Mouse (Mus musculus) gastrocnemius, postnatal 25 days (tissue): ENCODE measurements around the gene Msi1. TPM values are rescaled to one million over a fixed set of nuclear protein-coding genes. Genes with fewer than 3 reads are reported as not detected.
A peak's percentile ranks its signal among the peaks of the same experiment; 100 is the strongest.
"Not testable (repeated sequence)": the region's sequence is repeated elsewhere in the genome, so short reads cannot be mapped to it uniquely, and the experiment has no call there.

Source experiments
- DNase-seq: peaks from one replicate; pipeline ENCODE4 v3.0.0; 2022
- total RNA-seq, 2 experiments: library from RNA; stranded (reverse); gene quantifications; 1 replicate in 1 of 2; 2 replicates in 1 of 2; pipeline ENCODE4 v1.2.3; 2021

Msi1 gene
- total RNA-seq, 2 experiments from 2014 or later, result 0.29 to 0.61 TPM

DNA sequence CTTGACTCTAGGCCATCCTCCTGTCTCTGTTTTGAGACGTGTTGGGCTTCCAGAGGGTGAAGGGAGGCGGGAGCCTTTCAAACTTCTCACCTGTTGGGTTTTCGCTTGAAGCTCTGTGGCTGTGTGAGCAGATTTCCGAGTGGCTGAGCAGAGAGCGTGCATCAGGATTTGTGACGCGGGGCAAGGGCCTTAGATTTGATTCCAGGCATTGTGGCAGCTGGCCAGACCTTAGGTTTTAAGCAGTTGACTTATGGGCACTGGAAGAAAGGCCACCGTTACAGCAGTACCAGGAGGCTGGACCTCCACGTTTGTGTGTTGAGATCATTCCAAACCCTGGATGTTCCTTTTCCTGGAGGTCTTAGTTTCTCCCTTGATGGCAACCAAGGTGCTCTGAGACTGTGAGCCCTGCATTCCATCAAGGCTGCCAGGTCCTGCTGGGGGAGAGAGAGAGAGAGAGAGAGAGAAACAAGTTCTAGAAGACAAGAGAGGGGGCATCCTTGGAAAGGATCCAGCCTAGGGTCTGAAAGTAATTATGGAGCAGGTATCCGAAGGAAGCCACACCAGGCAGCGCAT lies 5.0 kb downstream of the Msi1 start:
- no peak for DNase-seq

GRCm38 (mm10) chr5:115434853-115435754 lies 5.7 kb downstream of the Msi1 start:
- no peak for DNase-seq

GRCm38 (mm10) chr5:115435755-115436379 lies 6.5 kb downstream of the Msi1 start:
- DNase-seq, result no peak

DNA sequence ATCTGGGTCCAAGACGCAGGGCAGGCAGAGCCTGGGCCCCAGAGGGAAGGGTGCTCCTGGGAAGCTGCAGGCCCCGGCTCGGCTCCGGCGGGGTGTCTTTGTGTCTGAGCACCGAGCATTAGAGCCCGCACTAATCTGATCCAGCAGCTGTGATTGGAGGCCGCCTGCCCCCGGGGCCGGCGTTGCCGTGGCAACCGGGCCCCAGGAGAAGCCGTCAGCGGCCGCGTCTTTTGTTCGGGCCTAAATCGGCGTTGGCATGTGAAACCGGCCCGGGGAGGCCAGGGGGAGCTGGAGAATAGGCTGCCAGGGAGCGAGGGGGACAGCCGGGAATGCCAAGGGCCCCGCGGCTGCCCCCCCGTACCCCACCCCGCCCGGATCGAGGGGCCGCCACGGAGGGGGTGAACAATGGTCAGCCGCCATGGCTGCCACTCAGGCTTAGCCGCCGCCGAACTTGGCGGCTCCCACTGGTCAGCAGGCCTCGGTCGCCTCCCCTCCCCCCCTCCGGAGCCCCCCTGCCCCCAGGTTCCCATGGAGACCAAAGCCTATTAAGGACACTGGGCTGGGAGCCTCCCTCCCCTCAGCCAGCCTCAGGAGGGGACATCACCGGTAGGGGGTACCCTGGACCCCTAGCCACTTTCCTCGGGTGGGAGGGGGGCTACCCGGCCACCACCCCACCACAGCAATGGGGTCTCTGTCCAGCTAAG lies 7.2 kb downstream of the Msi1 start:
- DNase-seq, result peak; percentile 50

- no peak for DNase-seq
These were observed 8.0 kb downstream of the Msi1 start for GRCm38 (mm10) chr5:115437242-115437944.

DNA sequence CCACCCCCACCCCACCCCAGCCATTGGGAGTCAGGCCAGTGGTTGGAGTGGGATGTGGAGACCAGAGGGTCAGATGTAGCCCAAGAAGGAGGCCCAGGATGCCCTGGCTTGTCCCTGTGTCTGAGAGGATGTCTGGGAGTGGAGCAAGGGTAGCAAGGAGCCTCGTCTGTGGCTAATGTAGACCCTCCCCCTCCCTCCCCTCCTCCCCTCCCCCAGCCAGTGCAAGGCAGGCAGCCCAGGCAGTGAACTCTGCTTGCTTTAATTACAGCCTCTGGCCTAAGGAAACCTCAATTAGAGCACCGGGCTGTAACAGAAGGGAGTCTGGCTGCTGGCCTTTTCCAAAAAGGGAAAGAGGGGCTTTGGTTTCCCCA lies 8.5 kb downstream of the Msi1 start:
- no peak for DNase-seq

DNA sequence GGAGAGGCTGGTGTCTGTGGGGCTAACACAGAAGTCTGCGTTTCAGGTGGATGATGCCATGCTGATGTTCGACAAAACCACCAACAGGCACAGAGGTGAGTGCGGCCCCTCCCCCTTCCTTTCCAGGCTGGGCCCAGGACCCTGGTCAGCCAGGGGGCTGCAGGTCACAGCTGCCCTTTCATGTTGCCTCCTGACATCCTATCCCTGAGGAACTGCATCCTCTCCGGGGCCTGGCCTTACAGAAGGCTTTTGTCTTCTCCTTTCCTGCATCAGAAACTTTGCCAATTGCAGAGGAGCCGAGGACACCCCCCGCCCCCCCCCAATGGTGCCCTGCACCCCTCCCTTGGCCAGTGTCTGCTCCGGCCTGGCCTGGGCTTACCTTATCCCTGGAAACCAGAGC lies 9.3 kb downstream of the Msi1 start:
- DNase-seq, result no peak

GRCm38 (mm10) chr5:115441205-115441849 lies 11.9 kb downstream of the Msi1 start:
- DNase-seq, result peak; percentile 38

DNA sequence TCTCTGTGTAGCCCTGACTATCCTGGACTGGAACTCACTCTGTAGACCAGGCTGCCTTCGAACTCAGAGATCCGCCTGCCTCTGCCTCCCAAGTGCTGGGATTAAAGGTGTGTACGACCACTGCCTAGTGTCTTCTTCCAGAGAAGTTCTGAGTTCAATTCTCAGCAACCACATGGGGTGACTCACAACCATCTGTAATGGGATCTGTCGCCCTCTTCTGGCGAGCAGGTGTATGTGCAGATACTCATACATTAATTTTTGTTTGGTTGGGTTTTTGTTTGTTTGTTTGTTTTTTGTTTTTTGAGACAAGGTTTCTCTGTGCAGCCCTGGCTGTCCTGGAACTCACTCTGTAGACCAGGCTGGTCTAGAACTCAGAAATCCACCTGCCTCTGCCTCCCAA lies 13.3 kb downstream of the Msi1 start:
- DNase-seq, result not testable (repeated sequence)

DNA sequence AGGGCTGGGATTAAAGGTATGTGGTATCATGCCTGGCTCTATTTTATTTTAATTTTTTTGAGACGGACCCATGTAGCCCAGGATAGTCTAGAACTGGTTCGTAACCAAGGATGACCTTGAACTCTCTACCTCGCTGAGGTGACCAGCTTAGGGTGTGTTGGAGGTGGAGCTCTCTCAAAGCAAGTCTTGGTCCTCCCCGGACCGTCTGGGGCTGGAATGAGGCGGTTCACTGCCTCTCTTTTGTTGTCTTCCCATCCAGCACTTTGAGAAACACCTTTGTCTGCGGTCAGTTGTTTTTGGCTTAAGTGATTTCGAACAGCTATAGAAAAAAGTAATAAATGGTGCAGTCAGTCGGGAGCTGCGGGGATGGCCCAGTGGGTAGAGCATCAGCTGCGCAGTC lies 14.7 kb downstream of the Msi1 start:
- no peak for DNase-seq

GRCm38 (mm10) chr5:115447108-115447507 lies 17.7 kb downstream of the Msi1 start:
- no peak for DNase-seq

DNA sequence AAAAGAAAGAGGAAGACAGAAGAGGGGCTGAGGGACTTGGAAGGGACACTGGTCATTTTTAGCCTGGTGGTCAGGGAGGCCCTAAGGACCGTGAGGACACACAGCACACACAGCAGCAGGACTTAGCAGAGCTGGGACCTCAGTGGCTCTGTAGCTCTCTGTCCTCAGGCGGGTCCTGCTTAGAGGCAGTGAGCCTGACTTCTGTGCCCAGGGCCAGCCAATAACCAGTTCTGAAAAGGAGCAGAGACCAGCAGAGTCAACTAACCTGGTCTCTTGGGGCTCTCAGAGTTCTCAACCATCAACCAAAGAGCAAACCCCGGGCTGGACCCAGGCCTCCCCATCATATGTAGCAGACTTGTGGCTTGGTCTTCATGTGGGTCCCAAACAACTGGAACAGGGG lies 19.8 kb downstream of the Msi1 start:
- DNase-seq, result no peak

DNA sequence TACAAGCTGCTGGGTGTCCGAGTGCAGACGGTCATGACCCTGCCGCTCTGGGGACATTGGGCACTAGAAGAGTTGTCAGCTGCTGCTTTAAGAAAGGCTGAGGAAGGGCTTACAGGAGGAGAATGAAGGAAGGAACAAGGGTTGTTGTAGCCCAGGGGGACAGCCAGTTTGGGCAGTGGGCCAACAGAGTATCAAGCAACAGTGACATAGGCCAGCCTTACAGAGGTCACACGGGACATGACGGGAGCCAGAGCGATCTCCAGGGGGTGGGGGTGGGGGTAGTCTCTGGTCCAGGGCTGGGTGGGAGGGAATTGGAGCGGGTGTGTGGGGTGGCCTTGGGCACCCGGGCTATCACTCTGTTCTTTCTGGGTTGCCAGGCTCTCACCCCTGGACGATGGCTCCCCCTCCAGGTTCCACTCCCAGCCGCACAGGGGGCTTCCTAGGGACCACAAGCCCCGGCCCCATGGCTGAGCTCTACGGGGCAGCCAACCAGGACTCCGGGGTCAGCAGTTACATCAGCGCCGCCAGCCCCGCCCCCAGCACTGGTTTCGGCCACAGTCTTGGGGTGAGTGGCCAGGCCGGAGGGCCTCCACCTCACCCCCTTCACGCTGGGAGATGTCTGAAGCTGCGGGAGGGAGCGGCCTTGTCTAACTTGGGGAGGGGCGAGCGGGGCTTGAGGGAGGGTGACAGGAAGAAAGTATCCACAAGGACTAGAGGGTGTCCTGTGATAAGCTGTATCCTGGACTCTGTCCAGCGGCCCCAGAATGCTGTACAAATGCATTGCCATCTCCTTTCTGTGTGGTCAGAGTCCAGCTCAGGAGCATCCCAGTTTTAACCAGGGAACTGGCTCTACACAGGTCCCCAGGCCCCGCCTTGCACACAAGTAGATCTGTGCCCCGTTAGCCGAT lies 21.3 kb downstream of the Msi1 start:
- no peak for DNase-seq

DNA sequence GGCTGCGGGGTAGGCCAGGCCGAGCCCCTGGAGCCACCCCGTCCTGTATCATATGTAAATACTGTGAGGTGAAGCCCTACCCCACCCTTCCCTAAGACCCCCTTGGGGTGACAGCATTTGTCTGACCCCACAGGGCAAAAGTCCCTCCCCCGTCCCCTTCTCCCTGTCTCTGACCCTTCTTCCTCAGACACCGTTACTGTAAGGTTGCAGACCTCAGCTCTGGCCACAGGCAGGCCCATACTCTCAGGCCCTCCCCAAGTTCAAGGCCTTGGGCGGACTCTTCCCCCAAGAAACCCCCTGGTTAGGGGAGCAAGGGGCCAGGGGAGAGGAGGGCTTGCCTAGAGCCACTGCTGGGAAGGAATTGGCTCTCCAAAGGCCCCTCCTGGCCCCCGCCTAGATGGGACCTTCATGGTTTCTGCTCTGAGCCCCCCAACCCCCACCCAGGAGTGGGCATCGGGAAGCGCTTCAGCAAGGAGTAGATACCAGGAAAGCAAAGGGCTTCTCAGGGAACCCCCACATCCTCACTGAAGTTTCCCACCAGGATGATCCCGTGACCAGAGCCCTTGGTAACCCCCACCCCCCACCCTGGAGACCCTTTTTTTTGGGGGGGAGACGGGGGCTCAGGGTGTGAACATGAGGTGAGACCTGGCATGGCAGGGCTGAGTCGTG lies 25.2 kb downstream of the Msi1 start:
- DNase-seq, result no peak

DNA sequence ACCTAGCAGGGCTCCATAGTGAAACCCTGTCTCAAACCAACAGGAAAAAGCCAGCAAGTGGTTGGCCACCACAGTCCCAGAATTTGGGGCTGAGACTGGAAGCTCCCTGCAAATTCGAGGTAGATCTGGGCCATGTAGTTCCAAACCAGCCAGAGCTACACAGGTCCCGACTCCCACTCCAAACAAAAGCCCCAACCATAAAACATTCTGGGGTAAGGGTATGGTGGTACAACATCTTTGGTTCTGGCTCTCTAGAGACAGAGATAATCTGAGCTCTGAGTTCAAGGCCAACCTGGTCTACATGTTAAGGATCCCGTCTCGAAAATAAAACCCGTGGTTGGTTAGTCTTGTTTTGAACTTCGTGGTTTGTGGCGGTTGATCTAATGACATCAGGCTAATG lies 26.4 kb downstream of the Msi1 start:
- no peak for DNase-seq

DNA sequence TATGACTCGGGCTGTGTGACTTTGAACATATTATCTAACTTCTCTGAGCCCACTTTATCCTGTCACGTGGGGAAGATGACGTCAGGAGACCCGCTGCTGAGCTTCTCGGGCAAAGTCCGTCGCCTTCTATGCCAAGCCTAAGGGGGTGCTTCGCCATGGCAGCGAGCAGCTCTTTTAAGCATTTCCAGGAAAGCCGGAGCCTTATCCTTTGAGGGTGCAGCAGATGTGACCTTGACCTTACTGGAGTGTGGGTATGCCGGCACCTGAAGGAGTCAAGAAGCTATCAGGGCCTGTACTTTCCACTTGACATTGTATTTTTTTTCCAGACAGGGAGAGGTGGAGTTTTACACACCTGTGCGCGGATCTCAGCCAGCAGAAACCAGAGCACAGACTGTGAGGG lies 29.5 kb downstream of the Msi1 start:
- no peak for DNase-seq

DNA sequence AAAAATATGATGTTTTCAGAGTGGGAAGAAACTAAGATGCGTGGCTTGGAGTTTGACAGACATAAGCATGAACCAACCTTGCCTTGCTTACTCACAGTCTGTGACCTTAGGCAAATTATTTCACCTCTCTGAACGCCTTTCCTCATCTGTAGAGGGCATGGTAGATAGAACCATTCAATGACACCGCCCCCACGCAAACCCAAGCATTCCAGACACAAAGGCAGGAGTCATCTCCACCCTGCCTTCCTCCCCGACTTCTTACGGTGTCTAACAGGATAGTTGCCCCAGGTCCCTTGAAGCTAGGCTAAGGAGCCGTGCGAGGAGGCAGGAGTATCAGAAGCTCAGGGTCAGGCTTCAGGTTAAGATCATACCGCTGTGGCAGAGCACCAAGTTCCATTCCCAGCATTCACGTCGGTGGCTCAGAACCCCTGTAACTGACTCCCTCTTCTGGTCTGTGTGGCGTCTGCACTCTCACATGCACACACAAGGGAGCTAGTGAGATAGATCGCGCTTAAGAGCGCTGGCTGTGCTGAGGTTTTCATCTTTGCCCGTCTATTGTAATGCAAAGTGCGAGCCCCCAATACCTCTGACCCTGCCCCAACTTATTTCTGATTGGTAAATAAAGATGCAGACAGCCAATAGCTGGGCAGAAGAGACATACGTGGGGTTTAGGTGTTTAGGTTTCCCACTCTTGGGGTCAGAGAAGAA lies 35.2 kb downstream of the Msi1 start:
- no peak for DNase-seq

DNA sequence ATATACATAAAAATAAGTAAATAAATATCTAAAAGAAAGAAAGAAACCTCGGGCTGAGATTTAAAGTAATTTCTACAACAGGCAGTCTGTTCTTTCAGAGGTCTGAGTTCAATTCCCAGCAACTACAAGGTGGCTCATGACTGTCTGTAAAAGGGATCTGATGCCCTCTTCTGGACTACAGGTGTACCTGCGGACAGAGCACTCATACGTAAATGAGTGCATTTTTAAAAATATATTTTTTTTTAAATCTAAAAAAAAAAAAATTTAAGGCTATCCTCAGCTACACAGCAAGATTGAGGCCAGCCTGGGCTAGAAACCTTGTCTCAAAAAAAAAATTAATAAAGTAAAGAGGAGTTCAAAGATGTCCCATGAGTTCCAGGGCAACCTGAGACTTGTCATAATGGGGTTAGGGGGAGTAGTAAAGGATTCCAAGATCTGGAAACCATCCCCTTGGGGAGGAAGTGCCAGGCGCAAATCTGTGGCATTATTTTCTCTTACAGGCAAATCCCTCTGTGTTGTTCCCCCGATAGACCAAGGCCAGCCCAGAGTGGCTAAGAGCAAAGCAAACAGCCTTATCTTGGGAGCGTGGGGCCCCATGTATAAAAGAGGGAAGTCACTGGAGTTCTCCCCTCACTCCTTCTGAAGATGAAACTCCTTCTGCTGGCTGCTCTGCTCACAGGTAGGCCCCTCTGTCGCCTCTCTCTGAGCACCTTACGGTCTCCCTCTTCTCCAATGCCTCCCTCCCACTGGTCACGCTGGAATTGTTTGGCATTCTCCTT lies 36.4 kb downstream of the Msi1 start, which contains the start of gene Pla2g1b:
Gene Pla2g1b, plus strand, starts transcription at position 621 of the 779 bp plus-strand sequence.
- DNase-seq, result no peak
